Mouse (Mus musculus): Measurements from ENCODE around the gene Trex2.

DNA sequence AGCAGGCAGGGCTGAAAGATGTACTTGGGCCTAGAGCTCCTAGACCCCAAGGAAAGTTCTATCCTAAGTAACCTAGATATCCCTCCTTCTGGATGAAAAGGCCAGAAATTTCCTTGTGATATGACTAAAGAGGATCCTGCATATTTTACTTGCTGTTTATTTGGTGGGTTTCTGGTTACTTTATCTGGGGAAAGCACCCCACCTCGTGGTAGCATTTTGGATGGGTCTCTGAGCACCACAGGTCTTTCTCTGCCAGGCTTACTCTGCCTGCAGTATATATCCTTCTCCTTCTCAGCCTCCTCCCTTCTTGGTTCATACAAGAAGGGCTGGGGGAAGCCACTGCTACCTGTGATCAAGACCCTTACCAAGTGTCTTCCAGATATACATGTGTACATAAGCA is 22.4 kb downstream of the Trex2 start:
- TF ChIP-seq POLR2A (IDR thresholded peaks at IDR 0.05; ENCODE audit: low read depth, low read length) (no peak), CTCF (IDR thresholded peaks at IDR 0.05; ENCODE audit: borderline replicate concordance, insufficient read depth, low read length) (no peak)

All from embryonic fibroblast, embryonic 13.5 days (primary cell).